Mouse (Mus musculus) megakaryocyte-erythroid progenitor cell, adult 5-6 weeks (primary cell): ENCODE data around the gene Usmg5. TPM values are rescaled to one million over a fixed set of nuclear protein-coding genes. Genes with fewer than 3 reads are reported as not detected.

Source experiments
- ATAC-seq: replicated peaks from 2 replicates; pipeline ENCODE4 v1.8.0; 2016; ENCODE audit warnings: mild to moderate bottlenecking, inconsistent platforms; ENCODE audit not compliant: severe bottlenecking, poor library complexity, low FRiP score, low TSS enrichment
- total RNA-seq, 2 experiments: library from RNA; stranded (forward) in 1 of 2; stranded (reverse) in 1 of 2; fragments of 200-1000, 215-1000 nt in 1 of 2; fragments of >200 nt in 1 of 2; fragmentation: Nextera tagmentation in 1 of 2; gene quantifications; 2 replicates each; pipeline ENCODE4 v1.2.3; 2014 to 2017

The Usmg5 gene
- total RNA-seq, 2 experiments from 2014 or later: 709 to 899 TPM

DNA sequence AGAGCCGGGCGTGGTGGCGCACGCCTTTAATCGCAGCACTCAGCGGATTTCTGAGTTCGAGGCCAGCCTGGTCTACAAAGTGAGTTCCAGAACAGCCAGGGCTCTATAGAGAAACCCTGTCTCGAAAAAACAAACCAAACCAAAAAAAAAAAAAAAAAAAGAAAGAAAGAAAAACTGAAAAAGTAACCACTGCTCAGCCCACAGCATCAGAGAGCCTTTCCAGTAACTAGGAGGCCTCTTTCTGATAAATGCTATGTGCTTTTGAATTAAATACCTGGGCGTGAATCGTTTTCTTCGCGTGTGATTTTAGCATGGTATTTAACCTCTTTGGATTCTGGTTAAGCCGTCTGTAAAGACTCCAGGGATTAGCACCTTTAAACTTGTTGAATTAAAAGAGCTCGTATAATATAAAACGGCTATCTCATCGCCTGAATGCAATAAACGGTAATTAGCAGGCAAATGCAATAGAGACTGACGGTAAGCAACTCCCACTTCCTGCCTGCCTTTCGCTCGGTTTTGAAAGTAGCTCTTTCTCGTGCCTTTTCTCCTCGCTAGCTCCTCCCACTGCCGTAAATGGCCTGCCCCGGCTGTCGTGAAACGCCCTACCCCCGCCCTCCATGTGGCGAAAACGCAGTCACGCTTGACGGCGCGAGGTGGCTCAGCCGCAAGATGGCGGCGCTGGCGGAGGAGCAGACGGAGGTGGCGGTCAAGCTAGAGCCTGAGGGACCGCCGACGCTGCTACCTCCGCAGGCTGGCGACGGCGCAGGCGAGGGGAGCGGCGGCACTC, 23.2 kb downstream of the Usmg5 start, which contains the start of gene Taf5:
Gene Taf5 (plus strand): TSS at position 651 of the 787 bp plus-strand sequence.
- ATAC-seq: peak; percentile 81

DNA sequence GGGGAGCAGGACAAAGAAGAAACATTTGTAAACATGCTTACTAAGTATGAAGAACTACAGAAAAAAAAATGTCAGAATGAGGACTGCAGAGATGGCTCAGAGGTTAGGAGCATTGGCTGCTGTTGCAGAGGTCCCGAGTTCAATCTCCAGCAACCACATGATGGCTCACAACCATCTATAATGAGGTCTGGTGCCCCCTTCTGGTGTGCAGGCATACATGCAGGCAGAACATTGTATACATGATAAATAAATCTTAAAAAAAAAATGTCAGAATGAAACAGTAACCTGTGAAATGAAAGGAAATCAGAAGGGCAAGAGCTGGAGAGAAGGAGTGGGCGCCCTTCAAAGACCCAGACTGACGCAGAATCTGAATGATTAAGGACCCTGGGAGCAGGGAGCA, 24.6 kb downstream of the Usmg5 start:
- no peak for ATAC-seq

DNA sequence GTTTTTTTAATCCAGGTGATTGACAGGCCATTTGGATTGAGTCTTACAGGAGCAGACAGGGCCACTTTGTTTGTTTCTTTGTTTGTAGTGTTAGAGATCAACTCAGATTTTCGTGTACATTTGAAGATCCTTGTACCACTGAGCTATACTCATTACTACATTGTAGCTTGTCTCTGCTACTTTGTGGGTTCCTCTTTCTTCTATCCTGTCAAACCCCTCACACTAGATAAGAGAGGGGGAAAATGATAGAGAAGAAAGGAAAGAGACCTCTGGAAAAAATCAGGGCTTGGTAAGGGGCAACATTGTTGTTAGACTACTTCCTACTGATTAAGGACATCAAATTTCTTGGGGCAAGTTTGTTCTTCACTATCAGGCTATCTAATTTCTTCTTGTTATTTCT, 32.8 kb downstream of the Usmg5 start:
- no peak for ATAC-seq

DNA sequence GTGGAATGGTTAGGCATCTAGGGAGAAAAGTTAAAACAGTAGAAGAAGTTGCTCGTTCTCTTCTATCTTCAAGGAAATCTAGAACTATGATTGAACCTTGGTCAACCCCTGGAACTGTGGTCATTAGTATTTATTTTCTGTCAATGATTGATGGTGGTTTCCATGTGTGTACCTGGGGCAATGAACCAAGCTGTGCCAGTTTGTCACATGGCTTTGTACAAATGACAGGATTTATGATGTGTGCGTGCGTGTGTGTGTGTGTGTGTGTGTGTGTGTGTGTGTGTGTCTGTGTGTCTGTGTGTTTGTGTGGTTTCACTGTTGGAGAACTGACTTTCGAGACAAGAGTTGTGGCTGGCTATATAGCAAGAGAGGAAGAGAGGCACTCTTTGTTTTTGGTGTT, 37.0 kb downstream of the Usmg5 start:
- no peak for ATAC-seq

DNA sequence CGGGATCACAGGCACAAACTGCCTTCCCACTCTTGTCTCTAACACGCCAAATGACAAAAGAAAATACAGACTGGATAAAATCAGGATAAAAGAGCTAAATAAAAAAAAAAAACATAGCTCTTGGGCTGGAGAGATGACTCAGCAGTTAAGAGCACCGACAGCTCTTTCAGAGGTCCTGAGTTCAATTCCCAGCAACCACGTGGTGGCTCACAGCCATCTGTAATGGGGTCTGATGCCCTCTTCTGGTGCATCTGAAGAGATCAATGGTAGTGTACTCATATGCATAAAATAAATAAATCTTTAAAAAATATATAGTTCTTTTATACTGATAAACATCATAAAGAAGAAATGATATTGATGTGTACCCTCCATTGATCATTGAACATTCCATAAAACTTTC, 37.5 kb downstream of the Usmg5 start:
- no peak for ATAC-seq

DNA sequence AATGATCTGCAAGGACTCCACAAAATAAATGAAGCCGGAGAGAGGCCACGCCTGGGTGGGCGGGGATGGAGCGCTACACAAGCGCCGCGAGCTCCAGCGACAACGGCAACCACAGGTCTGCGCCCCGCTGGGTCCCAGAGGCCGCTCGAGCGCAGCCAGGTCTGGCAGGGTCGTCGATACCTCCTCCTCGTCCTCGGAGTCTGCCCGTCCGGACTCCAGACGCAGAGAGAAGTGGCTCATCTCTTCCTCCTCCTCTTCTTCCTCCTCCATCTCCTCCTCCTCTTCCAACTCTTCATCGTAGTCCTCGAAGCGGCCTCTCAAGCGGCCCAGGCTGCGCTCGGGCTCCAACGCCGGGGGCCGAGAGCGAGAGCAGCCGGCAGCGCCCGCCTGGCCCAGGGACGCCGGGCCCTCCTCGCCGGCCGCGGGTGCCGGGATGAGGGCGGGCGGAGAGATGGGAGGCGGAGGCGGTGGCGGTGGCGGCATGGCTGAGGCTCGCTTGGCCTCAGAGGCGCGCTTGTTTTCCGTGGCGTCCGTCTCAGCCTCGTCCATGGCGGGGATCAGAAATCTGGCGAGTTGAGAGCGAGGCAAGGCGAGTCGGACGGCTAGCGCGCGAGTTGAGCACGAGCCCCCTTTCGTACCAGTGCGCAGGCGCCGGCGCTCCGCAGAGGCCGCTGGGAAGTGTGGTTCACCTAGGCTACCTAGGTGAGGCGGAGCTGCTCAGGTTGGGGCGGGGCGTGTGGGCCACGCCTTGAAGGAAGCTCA, 40.0 kb downstream of the Usmg5 start, which contains the start of gene Pcgf6:
Gene Pcgf6 (minus strand): TSS at position 636 of the 762 bp plus-strand sequence.
- peak; percentile 86 for ATAC-seq

DNA sequence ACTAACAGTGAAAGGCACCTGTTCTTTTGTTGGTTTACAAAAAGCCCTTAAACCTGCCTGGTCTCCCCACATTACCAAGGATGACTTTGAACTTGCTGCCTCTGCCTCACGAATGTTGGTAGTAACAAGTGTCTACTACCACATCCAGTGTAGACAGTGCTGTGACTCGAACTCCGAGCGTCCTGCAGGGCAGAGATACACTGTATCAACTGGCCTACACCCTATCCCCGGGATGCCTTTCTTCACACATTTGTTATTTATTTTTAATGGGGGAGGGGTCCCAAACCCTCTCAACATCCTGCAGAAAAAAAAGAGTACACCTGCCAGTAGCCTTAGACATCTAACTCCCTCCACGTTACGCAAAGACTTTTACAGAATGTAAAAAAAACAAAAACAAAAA, 40.6 kb downstream of the Usmg5 start:
- ATAC-seq: no peak

DNA sequence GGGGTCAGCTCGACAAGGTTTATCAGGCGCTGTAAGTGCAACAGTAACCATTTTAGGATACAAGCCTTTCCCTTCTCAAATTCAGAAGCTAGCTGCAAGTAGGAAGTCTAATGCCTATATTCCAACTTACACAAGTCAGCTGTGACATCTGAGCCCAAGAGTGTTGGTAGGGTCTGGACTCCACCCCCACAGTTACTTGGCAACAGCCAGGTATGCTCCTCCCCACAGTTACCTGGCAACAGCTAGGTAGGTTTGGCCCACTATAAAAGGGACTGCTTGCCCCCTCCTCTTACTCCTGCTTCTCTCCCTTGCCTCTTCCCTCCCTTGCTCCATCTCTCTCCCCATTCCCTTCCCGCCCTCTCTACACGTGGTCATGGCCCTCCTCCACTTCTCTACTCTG, 41.4 kb downstream of the Usmg5 start:
- ATAC-seq: no peak

DNA sequence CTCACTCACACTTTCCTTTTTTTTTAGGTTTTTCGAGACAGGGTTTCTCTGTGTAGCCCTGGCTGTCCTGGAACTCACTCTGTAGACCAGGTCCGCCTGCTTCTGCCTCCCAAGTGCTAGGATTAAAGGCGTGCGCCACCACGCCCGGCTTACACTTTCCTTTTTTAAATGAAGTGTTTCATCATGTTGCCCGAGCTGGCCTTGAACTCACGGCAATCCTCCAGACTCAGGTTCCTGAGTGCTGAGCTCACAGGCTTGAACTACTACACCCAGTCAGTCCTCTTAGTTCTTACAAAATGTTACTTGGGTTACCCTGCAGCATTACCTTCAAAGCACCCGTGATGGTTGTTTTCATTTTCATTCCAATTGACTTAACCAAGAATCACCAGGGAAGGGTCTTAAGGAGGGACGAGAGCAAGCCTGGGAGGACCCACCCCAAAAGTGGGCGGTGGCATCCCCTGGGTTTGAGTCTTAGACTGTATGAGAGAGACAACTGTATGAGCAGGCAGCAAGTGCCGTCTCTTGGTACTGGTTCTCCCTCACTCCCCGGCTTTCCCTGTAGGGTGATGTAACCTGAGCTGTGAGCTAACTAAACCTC, 43.1 kb downstream of the Usmg5 start:
- no peak for ATAC-seq

DNA sequence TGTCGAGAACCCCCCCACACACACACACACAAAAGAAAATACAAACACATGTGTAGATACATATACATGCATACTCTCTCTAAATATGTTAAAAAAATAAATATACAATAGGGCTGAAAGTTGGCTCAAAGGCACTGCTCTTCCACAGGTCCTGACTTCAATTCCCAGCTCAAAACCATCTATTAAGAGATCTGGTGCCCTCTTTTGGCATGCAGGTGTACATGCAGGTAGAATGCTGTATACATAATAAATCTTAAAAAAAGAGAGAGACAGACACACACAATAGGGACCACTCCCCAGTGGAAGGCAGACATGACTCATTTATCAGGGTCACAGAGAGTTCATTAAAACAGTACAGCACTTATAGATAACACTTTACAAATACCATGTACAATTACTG, 44.1 kb downstream of the Usmg5 start:
- ATAC-seq: no peak

DNA sequence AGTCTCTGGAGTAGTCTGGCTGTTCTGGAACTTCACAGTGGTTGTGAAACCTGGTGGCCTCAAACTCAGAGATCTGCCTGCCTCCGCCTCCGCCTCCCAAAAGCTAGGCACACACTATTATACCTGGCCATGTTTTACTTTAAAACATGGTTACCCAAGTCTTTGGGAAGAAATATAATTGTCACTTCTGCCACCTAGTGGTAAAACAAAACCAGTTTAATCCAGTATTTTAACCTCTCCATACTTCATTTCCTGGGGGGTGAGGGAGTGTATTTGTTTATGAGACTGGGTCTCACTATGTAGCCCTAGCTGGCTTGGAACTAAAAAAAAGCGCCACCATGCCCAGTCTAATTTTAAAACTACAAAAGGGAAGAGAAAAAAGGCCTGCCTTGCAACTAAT, 46.8 kb downstream of the Usmg5 start:
- no peak for ATAC-seq

DNA sequence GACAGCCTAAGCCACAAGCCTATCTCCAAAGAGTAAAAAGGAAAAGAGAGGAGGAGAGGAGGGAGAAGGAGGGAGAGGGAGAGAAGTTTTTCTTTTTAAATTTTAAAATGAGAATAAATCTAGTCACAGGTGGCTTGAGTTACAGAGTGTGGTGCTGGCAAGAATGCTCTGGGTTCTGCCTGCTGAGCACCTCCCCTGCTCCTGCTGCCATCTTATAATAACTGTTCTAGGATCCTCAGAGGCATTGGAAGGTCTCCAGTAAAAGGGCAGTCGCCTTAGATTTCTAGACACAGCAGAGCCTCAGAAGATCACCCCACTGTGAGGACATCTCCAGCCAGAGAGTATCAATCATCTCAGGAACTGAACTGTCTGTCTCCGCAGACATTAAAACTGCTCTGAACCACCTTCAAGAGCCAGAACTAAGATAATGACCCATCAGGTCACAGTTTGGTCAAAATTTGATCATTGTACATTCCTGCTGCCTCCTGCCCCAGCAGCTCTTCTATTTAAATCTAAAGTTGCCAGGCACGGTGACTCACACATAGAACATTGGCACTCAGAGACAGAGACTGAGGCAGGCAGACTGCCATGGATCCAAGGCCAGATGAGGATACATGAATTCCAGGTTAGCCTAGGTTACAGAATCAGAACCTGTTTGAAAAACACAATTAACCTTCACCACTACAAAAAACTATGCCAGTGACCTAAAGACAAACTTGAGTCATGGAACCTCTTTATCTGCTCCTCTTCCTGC, 49.5 kb downstream of the Usmg5 start:
- no peak for ATAC-seq

DNA sequence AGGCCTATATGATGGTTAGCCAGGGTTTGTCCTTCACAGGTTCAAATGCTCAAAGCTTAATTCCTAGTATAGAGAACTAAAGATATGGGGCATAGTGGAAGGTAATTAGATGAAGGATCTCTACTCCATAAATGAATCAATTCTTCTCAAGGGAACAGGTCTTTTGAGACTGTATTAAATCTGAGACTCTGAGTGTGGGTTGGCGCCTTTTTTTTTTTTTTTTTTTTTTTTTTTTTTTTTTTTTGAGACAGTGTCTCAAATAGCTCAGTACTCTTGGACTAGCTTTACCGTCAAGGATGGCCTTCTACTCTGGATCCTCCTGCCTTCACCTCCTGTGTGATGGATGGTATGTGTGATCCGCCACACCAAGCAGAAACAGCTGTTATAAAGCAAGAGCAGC, 53.9 kb downstream of the Usmg5 start:
- ATAC-seq: no peak

DNA sequence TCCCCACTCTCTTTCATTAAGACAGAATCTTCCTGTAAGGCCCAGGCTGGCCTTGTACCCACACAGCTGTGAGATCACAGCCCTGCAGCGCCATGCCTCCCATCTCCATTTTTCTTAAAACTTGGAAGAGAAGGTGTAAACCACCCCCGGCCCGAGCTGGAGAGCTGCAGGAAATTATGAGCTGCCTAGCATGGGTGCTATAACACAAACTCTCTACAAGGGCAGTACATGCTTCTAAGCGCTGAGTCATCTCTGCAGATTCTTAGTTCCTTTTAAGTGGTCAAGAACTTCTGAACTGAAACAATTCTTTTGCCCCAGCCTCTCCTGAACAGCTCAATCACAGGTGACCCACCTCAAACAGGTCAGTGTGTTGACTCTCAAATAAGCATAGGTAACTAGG, 55.5 kb downstream of the Usmg5 start:
- ATAC-seq: no peak

Other genes with a start within 250 kb of the Usmg5 start
- 1.1 TPM in 1 of 2 replicates, not detected in the other for gene Ina, start 75.9 kb downstream of the Usmg5 start, total RNA-seq (2014; fragmentation: Nextera tagmentation)
- gene Ina, start 75.9 kb downstream of the Usmg5 start, total RNA-seq (2017): 0.09 and 0.27 TPM in 2 replicates
- gene Nt5c2, start 75.5 kb downstream of the Usmg5 start, total RNA-seq (2014; fragmentation: Nextera tagmentation): 87.1 and 88.5 TPM in 2 replicates
- 142 and 145 TPM in 2 replicates for gene Nt5c2, start 75.5 kb downstream of the Usmg5 start, total RNA-seq (2017)
- gene Pcgf6, start 39.7 kb downstream of the Usmg5 start, total RNA-seq (2014; fragmentation: Nextera tagmentation): 33.8 and 37.5 TPM in 2 replicates
- gene Pcgf6, start 39.7 kb downstream of the Usmg5 start, total RNA-seq (2017): 18.6 and 19.8 TPM in 2 replicates
- 14.6 and 17.0 TPM in 2 replicates for gene Taf5, start 22.9 kb downstream of the Usmg5 start, total RNA-seq (2014; fragmentation: Nextera tagmentation)
- 26.3 and 28.4 TPM in 2 replicates for gene Taf5, start 22.9 kb downstream of the Usmg5 start, total RNA-seq (2017)
- gene Pdcd11, start 121 bp upstream of the Usmg5 start, total RNA-seq (2014; fragmentation: Nextera tagmentation): 31.9 and 42.3 TPM in 2 replicates
- gene Pdcd11, start 121 bp upstream of the Usmg5 start, total RNA-seq (2017): 38.0 and 42.3 TPM in 2 replicates
- 3.2 and 3.6 TPM in 2 replicates for gene Calhm2, start 47.6 kb upstream of the Usmg5 start, total RNA-seq (2014; fragmentation: Nextera tagmentation)
- gene Calhm2, start 47.6 kb upstream of the Usmg5 start, total RNA-seq (2017): 1.6 and 2.3 TPM in 2 replicates
- gene Calhm1, start 53.6 kb upstream of the Usmg5 start, total RNA-seq (2014; fragmentation: Nextera tagmentation): not detected in 2 replicates
- not detected in 2 replicates for gene Calhm1, start 53.6 kb upstream of the Usmg5 start, total RNA-seq (2017)
- gene Calhm3, start 67.1 kb upstream of the Usmg5 start, total RNA-seq (2014; fragmentation: Nextera tagmentation): not detected in 2 replicates
- not detected in 2 replicates for gene Calhm3, start 67.1 kb upstream of the Usmg5 start, total RNA-seq (2017)
- 0.04 TPM in 1 of 2 replicates, not detected in the other for gene Neurl1a, start 88.2 kb upstream of the Usmg5 start, total RNA-seq (2014; fragmentation: Nextera tagmentation)
- not detected in 2 replicates for gene Neurl1a, start 88.2 kb upstream of the Usmg5 start, total RNA-seq (2017)